Mouse (Mus musculus) olfactory bulb, adult 2 months (tissue): ENCODE measurements around the gene H2al1g.

ENCODE experiments used
- CTCF ChIP-seq: fragments of 200-500 bp; IDR thresholded peaks from 2 replicates; pipeline ENCODE4 v1.5.1; 2012; ENCODE audit warnings: low read depth, mild to moderate bottlenecking, low read length, moderate library complexity; ENCODE audit not compliant: insufficient read depth
- POLR2A ChIP-seq: fragments of 200-500 bp; IDR thresholded peaks from 2 replicates; pipeline ENCODE4 v1.6.1; 2012; ENCODE audit warnings: mild to moderate bottlenecking, low read depth, low read length, moderate library complexity; ENCODE audit not compliant: insufficient read depth

- TF ChIP-seq CTCF (no peak), POLR2A (no peak)
These were observed 29.7 kb upstream of the H2al1g start for GRCm38 (mm10) chrX:11288306-11288882.
